16 mouse cellular contexts compared by ENCODE assay signal in genomic region chr11:48442534-48443254, GRCm38 (mm10).
DNase-seq lines count a peak whose midpoint lies in the region; ATAC-seq and TF ChIP-seq lines count a peak whose summit lies in the region.
"Had no signal": no experiment of that assay in that cellular context is flagged by ENCODE, and none has a peak within 500 bp of the region (broad histone marks: within the 10 kb centered on the region; RNA-seq: fewer than 3 reads in every experiment).

No protein-coding gene starts in this region.

- H3K36me3 ChIP-seq in hindbrain, embryonic 14.5 days (replicated peaks; ENCODE audit: control insufficient read depth, insufficient read depth) = no peaks in the 10 kb centered on the region
- H3K36me3 ChIP-seq in hindbrain, embryonic 12.5 days = no peaks in the 10 kb centered on the region
- no peaks in the 10 kb centered on the region for H3K36me3 ChIP-seq in liver, embryonic 13.5 days
- no peaks in the 10 kb centered on the region for H3K36me3 ChIP-seq in liver, embryonic 12.5 days
- H3K36me3 ChIP-seq: embryonic facial prominence, embryonic 12.5 days; heart, embryonic 10.5 days; intestine, embryonic 15.5 days had no signal

- H3K4me2 ChIP-seq in hindbrain, embryonic 14.5 days (replicated peaks) = no peak overlapping the region
- no peak overlapping the region for H3K4me2 ChIP-seq in hindbrain, embryonic 12.5 days (replicated peaks)
- H3K4me2 ChIP-seq in liver, embryonic 13.5 days = no peak overlapping the region
- H3K4me2 ChIP-seq in liver, embryonic 12.5 days = no peak overlapping the region
- H3K4me2 ChIP-seq: embryonic facial prominence, embryonic 12.5 days; intestine, embryonic 15.5 days had no signal

- no peak for TF ChIP-seq POLR2A in brain, embryonic 14.5 days (IDR thresholded peaks at IDR 0.05; ENCODE audit: borderline replicate concordance, extremely low read depth, insufficient read depth, insufficient read length, poor library complexity, severe bottlenecking)

- no peak for TF ChIP-seq CTCF in brain, embryonic 14.5 days (IDR thresholded peaks at IDR 0.05; ENCODE audit: borderline replicate concordance, extremely low read depth, insufficient read depth, insufficient read length)

- peak; percentile 46; the same call in 1 of the 2 replicates for ATAC-seq in hindbrain, embryonic 14.5 days (ENCODE audit: low FRiP score)
- no peak for ATAC-seq in hindbrain, embryonic 12.5 days (ENCODE audit: low FRiP score)
- ATAC-seq in liver, embryonic 13.5 days (ENCODE audit: low read depth) = 0 out of 2 replicates have a peak, but pooled peaks have one; percentile 36
- no peak for ATAC-seq in liver, embryonic 12.5 days
- ATAC-seq: activated CD4-positive, CD25-positive, alpha-beta regulatory T cell, adult 4 months; intestine, embryonic 15.5 days had no signal

- DNase-seq in hindbrain, embryonic 14.5 days (ENCODE audit: low spot score) = no peak
- DNase-seq in liver, embryonic 13.5 days = no peak
- peak; percentile 68 for DNase-seq in brain, embryonic 14.5 days (ENCODE audit: low read depth)
- DNase-seq in kidney, postnatal 4 days = peak; percentile 7 to 24
- no peak for DNase-seq in thymus, postnatal 25 days
- DNase-seq: cerebellum, adult 18-20 months; gastrocnemius, postnatal 14 days; heart, postnatal 14 days; thymus, postnatal 36 days had no signal

- no peak overlapping the region for H3K4me3 ChIP-seq in hindbrain, embryonic 14.5 days (replicated peaks; ENCODE audit: low read length)
- H3K4me3 ChIP-seq in hindbrain, embryonic 12.5 days = no peak overlapping the region
- no peak overlapping the region for H3K4me3 ChIP-seq in liver, embryonic 13.5 days (replicated peaks)
- no peak overlapping the region for H3K4me3 ChIP-seq in liver, embryonic 12.5 days
- H3K4me3 ChIP-seq: embryonic facial prominence, embryonic 12.5 days; heart, embryonic 10.5 days; intestine, embryonic 15.5 days; myocyte had no signal

- whole genome bisulfite sequencing in hindbrain, embryonic 14.5 days = 37% methylated on average over 5 of the region's 5 CpGs
- 43% methylated on average over 5 of the region's 5 CpGs for WGBS in hindbrain, embryonic 12.5 days
- WGBS in liver, embryonic 13.5 days (ENCODE audit: insufficient replicate concordance) = 39% methylated on average over 5 of the region's 5 CpGs
- 36% methylated on average over 5 of the region's 5 CpGs for WGBS in liver, embryonic 12.5 days (ENCODE audit: insufficient replicate concordance)

- no peaks in the 10 kb centered on the region for H3K4me1 ChIP-seq in hindbrain, embryonic 14.5 days (replicated peaks; ENCODE audit: control insufficient read depth, insufficient read depth, low read length)
- no peaks in the 10 kb centered on the region for H3K4me1 ChIP-seq in hindbrain, embryonic 12.5 days
- no peaks in the 10 kb centered on the region for H3K4me1 ChIP-seq in liver, embryonic 13.5 days (replicated peaks)
- H3K4me1 ChIP-seq in liver, embryonic 12.5 days = no peaks in the 10 kb centered on the region
- H3K4me1 ChIP-seq: embryonic facial prominence, embryonic 12.5 days; intestine, embryonic 15.5 days had no signal

- no peak overlapping the region for H3K27ac ChIP-seq in hindbrain, embryonic 14.5 days
- no peak overlapping the region for H3K27ac ChIP-seq in hindbrain, embryonic 12.5 days
- H3K27ac ChIP-seq in liver, embryonic 13.5 days = no peak overlapping the region
- H3K27ac ChIP-seq in liver, embryonic 12.5 days = no peak overlapping the region
- H3K27ac ChIP-seq: embryonic facial prominence, embryonic 12.5 days; heart, embryonic 10.5 days; intestine, embryonic 15.5 days had no signal

- H3K27me3 ChIP-seq in hindbrain, embryonic 14.5 days (ENCODE audit: control insufficient read depth, insufficient read depth, low read length) = no peaks in the 10 kb centered on the region
- H3K27me3 ChIP-seq in hindbrain, embryonic 12.5 days = no peaks in the 10 kb centered on the region
- no peaks in the 10 kb centered on the region for H3K27me3 ChIP-seq in liver, embryonic 13.5 days
- H3K27me3 ChIP-seq in liver, embryonic 12.5 days (replicated peaks) = no peaks in the 10 kb centered on the region
- H3K27me3 ChIP-seq: embryonic facial prominence, embryonic 12.5 days; intestine, embryonic 15.5 days had no signal

- H3K9me3 ChIP-seq in hindbrain, embryonic 14.5 days (ENCODE audit: control insufficient read depth, low read length) = no peaks in the 10 kb centered on the region
- no peaks in the 10 kb centered on the region for H3K9me3 ChIP-seq in hindbrain, embryonic 12.5 days (replicated peaks)
- no peaks in the 10 kb centered on the region for H3K9me3 ChIP-seq in liver, embryonic 13.5 days (replicated peaks)
- no peaks in the 10 kb centered on the region for H3K9me3 ChIP-seq in liver, embryonic 12.5 days (replicated peaks)
- H3K9me3 ChIP-seq: embryonic facial prominence, embryonic 12.5 days; heart, embryonic 10.5 days; intestine, embryonic 15.5 days had no signal

- H3K9ac ChIP-seq in hindbrain, embryonic 14.5 days = no peak overlapping the region
- no peak overlapping the region for H3K9ac ChIP-seq in hindbrain, embryonic 12.5 days
- H3K9ac ChIP-seq in liver, embryonic 13.5 days = no peak overlapping the region
- H3K9ac ChIP-seq in liver, embryonic 12.5 days = no peak overlapping the region
- H3K9ac ChIP-seq: embryonic facial prominence, embryonic 12.5 days; intestine, embryonic 15.5 days had no signal

Comparison
In these comparisons a context has a peak if more than half of its experiments do, and no peak if none do; other contexts are left out.
1. ATAC-seq: peak in hindbrain, embryonic 14.5 days (single experiment) and liver, embryonic 13.5 days (single experiment); none in hindbrain, embryonic 12.5 days (single experiment) and liver, embryonic 12.5 days (single experiment).
2. DNase-seq: peak in brain, embryonic 14.5 days (single experiment) and kidney, postnatal 4 days (2 of 2); none in hindbrain, embryonic 14.5 days (single experiment), liver, embryonic 13.5 days (single experiment) and thymus, postnatal 25 days (single experiment).